Mouse (Mus musculus) lung, postnatal 0 days (tissue): Measurements from ENCODE around the gene Dusp5.

Experiments used
- CTCF ChIP-seq: IDR thresholded peaks from 2 replicates; pipeline ENCODE4 v1.5.1; 2016; ENCODE audit warnings: antibody characterized with exemption, mild to moderate bottlenecking
- EP300 ChIP-seq: IDR thresholded peaks from 2 replicates; pipeline ENCODE4 v1.6.1; 2016; ENCODE audit warnings: antibody characterized with exemption, mild to moderate bottlenecking, control low read depth

GRCm38 (mm10) chr19:53573151-53573550 is 44.2 kb downstream of the Dusp5 start:
- TF ChIP-seq CTCF: no peak
- TF ChIP-seq EP300: no peak
